Mouse (Mus musculus): Measurements from ENCODE around the gene Mta1. TPM values are rescaled to one million over a fixed set of nuclear protein-coding genes. Genes with fewer than 3 reads are reported as not detected.

Mta1 gene
- total RNA-seq, 2 experiments from 2014 or later = 72.9 to 76.5 TPM

- intact Hi-C loops (cut with DNase I) = no loop called here
- DNase-seq (ENCODE audit: extremely low spot score in 1 of 2, low spot score in 2 of 2) = no peak
- no peak overlapping the region for H3K4me3 ChIP-seq
- TF ChIP-seq CTCF (IDR thresholded peaks at IDR 0.05) = no peak
- no peak overlapping the region for H3K27ac ChIP-seq
Observed at GRCm38 (mm10) chr12:113137260-113138213, 39.5 kb downstream of the Mta1 start.

GRCm38 (mm10) chr12:113138291-113138690 lies 40.2 kb downstream of the Mta1 start:
- intact Hi-C loops (cut with DNase I) = no loop called here
- no peak for TF ChIP-seq CTCF (IDR thresholded peaks at IDR 0.05)
- H3K27ac ChIP-seq = peak overlapping the region; percentile 93
- H3K4me3 ChIP-seq = no peak overlapping the region
- no peak for DNase-seq (ENCODE audit: extremely low spot score in 1 of 2, low spot score in 2 of 2)

- intact Hi-C loops (cut with DNase I) = no loop called here
- Histone ChIP-seq H3K4me3 (peak overlapping the region; percentile 84), H3K27ac (peak overlapping the region; percentile 93)
- no peak for DNase-seq (ENCODE audit: extremely low spot score in 1 of 2, low spot score in 2 of 2)
- TF ChIP-seq CTCF (IDR thresholded peaks at IDR 0.05) = no peak
Observed at GRCm38 (mm10) chr12:113138901-113139864, 41.1 kb downstream of the Mta1 start.

GRCm38 (mm10) chr12:113139908-113140615 lies 42.0 kb downstream of the Mta1 start, which contains the start of gene Crip2:
TSS of gene Crip2 (plus strand) at chr12:113140236.
- peak; percentile 90 to 93 for DNase-seq (ENCODE audit: extremely low spot score in 1 of 2, low spot score in 2 of 2)
- intact Hi-C loops (cut with DNase I) = no loop called here
- peak; percentile 11 for TF ChIP-seq CTCF (IDR thresholded peaks at IDR 0.05)
- Histone ChIP-seq H3K27ac (peak within 1 kb of the TSS; percentile 93), H3K4me3 (peak within 1 kb of the TSS; percentile 84)

GRCm38 (mm10) chr12:113140616-113141411 lies 42.7 kb downstream of the Mta1 start:
- DNase-seq (ENCODE audit: extremely low spot score in 1 of 2, low spot score in 2 of 2) = peak in 1 of 2 experiments; percentile 43
- Histone ChIP-seq H3K4me3 (peak overlapping the region; percentile 84), H3K27ac (peak overlapping the region; percentile 93)
- TF ChIP-seq CTCF (IDR thresholded peaks at IDR 0.05) = no peak
- intact Hi-C loops (cut with DNase I) = no loop called here

GRCm38 (mm10) chr12:113141531-113141973 lies 43.5 kb downstream of the Mta1 start:
- peak overlapping the region; percentile 84 for H3K4me3 ChIP-seq
- peak in 1 of 2 experiments; percentile 48 for DNase-seq (ENCODE audit: extremely low spot score in 1 of 2, low spot score in 2 of 2)
- intact Hi-C loops (cut with DNase I) = no loop called here
- peak overlapping the region; percentile 93 for H3K27ac ChIP-seq
- TF ChIP-seq CTCF (IDR thresholded peaks at IDR 0.05) = no peak

- peak in 1 of 2 experiments; percentile 58 for DNase-seq (ENCODE audit: extremely low spot score in 1 of 2, low spot score in 2 of 2)
- peak overlapping the region; percentile 93 for H3K27ac ChIP-seq
- peak overlapping the region; percentile 84 for H3K4me3 ChIP-seq
- no peak; the same call in 1 of the 2 replicates for TF ChIP-seq CTCF (IDR thresholded peaks at IDR 0.05)
- intact Hi-C loops (cut with DNase I) = no loop called here
Observed at GRCm38 (mm10) chr12:113142021-113142975, 44.2 kb downstream of the Mta1 start.

GRCm38 (mm10) chr12:113143164-113143563 lies 45.1 kb downstream of the Mta1 start:
- no peak for TF ChIP-seq CTCF (IDR thresholded peaks at IDR 0.05)
- no peak for DNase-seq (ENCODE audit: extremely low spot score in 1 of 2, low spot score in 2 of 2)
- intact Hi-C loops (cut with DNase I) = no loop called here
- Histone ChIP-seq H3K27ac (peak overlapping the region; percentile 83), H3K4me3 (peak overlapping the region; percentile 84)

- intact Hi-C loops (cut with DNase I) = no loop called here
- peak; percentile 85 for TF ChIP-seq CTCF (IDR thresholded peaks at IDR 0.05)
- H3K27ac ChIP-seq = no peak overlapping the region
- DNase-seq (ENCODE audit: extremely low spot score in 1 of 2, low spot score in 2 of 2) = peak; percentile 56 to 62
- H3K4me3 ChIP-seq = no peak overlapping the region
Observed at GRCm38 (mm10) chr12:113144001-113144756, 46.1 kb downstream of the Mta1 start.
